Mouse (Mus musculus) ovary, postnatal 10 days (tissue): Measurements from ENCODE around the gene Rmdn3.
A peak's percentile ranks its signal among the peaks of the same experiment; 100 is the strongest.

Source experiments
- DNase-seq: peaks from one replicate; pipeline ENCODE4 v3.0.0; 2022; ENCODE audit warnings: low spot score

Rmdn3 gene

GRCm38 (mm10) chr2:119156681-119157572 is at the start of gene Rmdn3:
TSS of gene Rmdn3 (minus strand) at chr2:119157034.
- DNase-seq = peak; percentile 85

DNA sequence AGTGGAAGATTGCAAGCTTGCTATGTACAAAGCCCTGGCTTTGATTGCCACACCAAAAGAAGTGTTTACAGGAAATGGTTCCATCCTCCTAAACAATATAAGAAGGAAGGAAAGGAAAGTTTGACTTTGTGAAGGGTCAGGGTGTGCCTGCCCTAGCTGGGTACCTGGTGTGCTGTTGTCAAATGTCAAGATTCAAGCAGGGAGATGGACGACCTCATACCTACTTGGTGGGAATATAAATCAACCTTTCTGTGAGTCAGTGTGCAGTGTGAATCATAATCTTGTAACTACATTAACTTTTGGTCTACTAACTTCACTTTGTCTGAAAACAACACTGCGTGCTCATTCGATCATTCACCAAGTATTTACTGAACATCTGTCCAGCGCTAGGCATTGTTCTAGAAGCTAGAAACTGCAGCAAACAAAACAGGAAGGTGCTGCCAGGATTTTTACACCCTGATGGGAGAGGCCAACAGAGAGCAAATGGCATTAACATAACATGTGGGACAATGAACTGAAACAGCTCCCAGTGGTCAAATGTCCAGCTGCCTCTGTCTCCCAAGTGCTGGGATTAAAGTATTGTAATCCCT is 47.1 kb upstream of the Rmdn3 start:
- no peak for DNase-seq

- no peak for DNase-seq
These were observed 46.1 kb upstream of the Rmdn3 start for GRCm38 (mm10) chr2:119202914-119203453.

GRCm38 (mm10) chr2:119198934-119199333 is 42.1 kb upstream of the Rmdn3 start:
- no peak for DNase-seq

- no peak for DNase-seq
These were observed 41.2 kb upstream of the Rmdn3 start for GRCm38 (mm10) chr2:119198049-119198448.

- DNase-seq = no peak
These were observed 40.7 kb upstream of the Rmdn3 start for GRCm38 (mm10) chr2:119197493-119197892.

- DNase-seq = no peak
These were observed 39.7 kb upstream of the Rmdn3 start for GRCm38 (mm10) chr2:119196316-119197108.

DNA sequence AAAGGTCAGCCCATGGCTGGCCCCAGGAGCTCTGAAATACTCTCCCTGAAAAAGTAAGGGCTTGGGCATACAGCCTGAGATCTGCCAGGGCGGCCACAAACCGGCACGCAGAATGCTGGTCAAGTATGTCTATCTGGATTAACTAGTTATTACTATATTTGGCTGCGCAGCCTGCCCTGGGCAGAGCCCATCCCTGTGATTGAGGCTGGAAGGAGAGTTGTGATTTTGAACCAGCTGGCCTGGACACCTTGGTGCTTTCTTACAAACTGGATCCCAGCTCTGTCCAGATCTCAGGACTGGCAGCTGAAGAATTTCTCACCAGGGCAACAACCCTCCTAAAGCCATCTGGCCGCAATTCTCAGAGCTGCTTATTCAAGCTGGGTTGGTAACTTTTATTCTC is 37.3 kb upstream of the Rmdn3 start:
- no peak for DNase-seq

DNA sequence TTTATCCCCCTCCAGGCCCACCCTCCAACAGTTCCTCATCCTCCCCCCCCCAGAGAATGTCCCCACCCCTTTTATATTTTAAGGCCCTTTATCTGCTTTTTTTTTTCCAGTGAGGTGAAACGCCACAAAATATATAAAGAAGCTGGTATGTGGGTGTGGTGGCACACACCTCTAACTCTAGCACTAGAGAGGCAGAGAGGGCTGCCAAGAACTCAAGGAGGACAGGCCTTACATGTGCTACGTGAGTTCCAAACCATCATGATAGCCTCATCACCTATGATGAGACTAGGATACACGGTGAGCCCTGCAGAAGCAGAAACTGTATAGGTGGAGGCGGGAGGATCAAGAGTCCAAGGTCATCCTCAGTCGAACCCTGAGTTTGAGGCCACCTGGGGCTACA is 34.1 kb upstream of the Rmdn3 start:
- DNase-seq = no peak

GRCm38 (mm10) chr2:119189029-119189710 is 32.3 kb upstream of the Rmdn3 start:
- DNase-seq = peak; percentile 87

GRCm38 (mm10) chr2:119182914-119183313 is 26.1 kb upstream of the Rmdn3 start:
- no peak for DNase-seq

DNA sequence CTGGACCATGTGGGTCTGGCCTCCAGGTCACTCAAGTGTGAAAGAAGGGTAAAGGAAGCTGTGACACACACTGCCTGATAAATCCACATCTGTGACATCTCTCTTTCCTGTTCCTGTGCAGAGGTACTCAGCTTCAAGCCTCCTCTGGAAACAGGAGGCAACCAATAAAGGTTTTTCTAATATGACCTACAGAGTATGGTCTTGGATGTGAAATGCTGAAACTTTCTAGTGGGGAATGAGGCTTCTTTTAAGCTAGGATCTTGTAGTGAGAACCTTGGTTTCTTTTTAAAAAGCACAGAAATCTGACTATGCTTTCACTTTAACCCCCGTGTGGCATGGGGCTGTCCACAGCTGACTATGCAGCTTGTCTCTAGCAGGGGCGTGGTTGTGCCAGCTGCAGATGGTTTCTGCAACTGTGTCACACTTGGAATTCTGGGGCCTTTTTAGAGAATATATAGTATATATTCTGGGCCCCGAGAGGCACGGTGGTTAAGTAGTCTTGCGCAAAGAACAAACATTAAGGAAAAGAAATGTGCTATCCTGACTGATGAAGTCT is 20.6 kb upstream of the Rmdn3 start:
- DNase-seq = no peak

DNA sequence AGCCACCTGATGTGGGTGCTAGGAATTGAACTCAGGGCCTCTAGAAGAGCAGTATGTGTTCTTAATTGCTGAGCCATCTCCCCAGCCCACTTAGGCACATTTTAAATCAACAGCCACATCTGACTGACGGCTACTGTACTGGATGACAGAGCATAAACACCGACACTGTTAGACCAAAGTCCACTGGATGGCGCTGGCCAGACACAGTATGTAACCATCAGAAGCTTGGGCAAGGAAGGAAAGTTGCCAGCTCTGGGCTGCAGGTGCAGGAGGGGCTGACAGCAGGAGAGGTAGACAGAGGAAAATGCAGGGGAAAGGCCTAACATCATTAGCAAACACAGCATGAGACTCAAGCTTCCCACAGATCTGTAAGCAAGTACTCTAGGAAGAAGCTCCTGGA is 19.9 kb upstream of the Rmdn3 start:
- no peak for DNase-seq

DNA sequence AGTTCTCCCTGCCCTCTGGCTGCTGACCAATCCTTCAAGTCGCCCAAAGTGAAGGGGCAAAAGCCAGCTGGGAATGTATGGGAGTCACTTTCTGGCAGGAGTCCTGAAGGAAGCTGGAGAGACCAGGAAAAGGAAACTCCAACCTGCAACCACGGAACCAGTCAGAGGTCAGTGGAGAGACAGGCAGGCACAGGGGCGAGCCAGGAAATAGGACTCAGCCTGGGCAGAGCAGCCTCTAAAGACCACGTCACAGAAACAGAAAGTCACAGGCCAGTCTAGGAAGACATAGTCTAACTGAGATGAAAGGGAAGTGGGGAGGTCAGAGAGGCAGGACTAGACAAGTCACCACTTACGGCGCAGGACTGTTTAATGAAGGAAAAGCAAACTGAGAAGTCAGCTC is 18.8 kb upstream of the Rmdn3 start:
- no peak for DNase-seq

GRCm38 (mm10) chr2:119174866-119175265 is 18.0 kb upstream of the Rmdn3 start:
- DNase-seq = no peak

DNA sequence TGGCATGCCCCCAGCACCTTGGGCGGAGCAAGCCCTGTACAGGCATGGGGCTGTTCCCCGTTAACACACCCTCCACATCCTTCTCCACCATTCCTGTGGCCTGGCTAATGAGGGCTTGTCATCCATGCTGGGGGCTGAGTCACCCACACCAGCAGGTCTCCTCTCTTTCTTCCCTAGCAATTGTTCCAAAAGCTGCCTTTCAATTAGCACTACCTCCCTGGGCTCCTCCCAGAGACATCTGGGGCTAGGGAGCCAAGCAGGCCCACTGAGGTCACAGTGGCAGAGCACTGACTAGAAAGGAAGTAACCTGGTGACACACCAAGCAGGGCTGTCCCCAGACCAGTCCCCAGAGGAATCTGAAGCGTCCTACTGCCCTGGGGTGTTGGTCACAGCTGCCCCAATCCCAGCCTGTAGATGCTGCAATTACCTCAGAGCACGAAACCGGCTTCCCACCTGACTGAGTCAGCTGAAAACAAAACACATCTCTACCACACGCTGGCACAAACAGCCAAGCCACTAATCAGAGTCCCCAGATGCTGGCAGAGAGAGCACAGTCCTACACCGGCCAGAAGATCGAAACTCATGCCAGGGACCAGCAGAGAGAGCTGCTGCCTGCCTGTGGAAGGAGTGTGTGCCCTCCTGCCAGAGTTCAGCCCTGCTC is 17.3 kb upstream of the Rmdn3 start, which contains the start of gene Gm14137:
Gene Gm14137, plus strand, starts transcription at position 519 of the 661 bp plus-strand sequence.
- DNase-seq = no peak

DNA sequence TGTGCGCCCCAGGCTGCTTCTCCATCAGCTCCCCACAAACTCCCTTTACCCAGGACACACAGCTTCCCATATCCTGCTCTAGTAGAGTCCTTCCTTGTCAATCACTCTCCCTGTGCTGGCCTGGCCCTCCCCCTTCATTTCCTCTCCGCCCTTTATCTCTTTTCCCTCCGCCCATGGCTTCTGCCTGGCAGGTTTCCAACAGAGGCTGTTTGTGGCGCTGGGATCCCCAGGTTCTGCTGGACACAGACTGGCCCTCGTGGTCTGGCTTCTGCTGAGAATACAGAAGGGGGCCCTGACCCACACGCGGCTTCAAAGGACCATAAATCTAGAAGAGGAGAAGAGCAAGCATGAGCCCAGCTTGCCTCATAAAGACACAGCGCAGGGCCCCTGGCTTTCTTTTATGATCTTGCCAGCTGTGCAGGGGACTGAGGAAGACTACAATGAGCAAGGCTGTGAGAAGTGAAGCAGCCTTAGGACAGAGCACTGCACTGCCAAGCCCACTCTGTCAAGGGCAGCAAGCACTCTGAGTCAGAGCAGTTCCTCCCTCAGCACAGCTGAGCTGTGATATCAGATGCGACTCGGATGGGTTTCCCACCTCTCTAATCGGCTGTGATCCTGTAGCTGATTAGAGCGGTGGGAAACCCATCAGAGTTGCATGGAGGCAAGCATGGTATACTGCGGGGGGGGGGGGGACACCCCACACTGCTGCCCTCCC is 16.2 kb upstream of the Rmdn3 start:
- DNase-seq = no peak

DNA sequence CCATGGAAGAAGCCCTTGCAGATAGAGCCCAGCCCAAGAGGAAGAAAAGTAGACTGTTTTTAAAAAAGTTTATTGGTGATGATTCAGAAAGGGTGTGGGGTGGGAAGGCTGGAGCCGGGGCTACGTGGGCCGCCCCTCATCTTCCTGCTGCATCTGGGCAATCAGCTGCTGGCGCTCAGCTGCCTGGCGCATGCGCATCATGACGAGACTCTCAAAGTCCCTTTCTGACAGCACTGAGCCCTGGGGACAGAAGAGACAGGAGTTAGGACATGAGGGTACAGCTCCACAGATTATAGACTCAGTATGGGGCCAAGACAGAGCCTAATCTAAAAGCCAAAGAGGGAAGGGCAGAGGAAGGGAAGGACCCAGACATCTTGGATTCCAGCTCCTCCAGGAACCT is 15.6 kb upstream of the Rmdn3 start:
- no peak for DNase-seq

DNA sequence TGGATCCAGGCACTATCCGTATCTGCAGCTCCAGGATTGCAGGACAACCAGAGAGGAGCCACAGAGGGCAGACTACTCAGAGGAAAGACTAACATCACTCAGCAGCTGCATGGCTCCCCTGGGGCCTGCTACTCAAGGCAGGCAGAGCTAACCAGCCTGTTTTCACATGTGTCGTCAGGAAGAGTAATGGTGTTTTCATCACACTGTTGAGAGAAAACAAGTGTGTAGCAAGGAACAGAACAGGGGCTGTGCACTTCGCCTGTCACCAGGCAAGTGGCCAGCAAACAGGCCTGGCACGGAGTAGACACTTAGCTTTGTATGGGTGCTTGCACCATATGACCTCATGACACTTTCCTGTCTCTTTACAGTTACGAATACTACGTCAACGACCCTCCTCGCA is 14.7 kb upstream of the Rmdn3 start:
- no peak for DNase-seq

- DNase-seq = no peak
These were observed 13.4 kb upstream of the Rmdn3 start for GRCm38 (mm10) chr2:119170282-119170681.
